Mouse (Mus musculus) heart, postnatal 0 days (tissue): ENCODE measurements around the gene Kdm2b.

Experiments used
- CTCF ChIP-seq: IDR thresholded peaks from 2 replicates; pipeline ENCODE4 v1.5.1; 2016; ENCODE audit warnings: antibody characterized with exemption, control low read depth, low read depth
- EP300 ChIP-seq: IDR thresholded peaks from 2 replicates; pipeline ENCODE4 v1.6.1; 2016; ENCODE audit warnings: antibody characterized with exemption, low read depth

DNA sequence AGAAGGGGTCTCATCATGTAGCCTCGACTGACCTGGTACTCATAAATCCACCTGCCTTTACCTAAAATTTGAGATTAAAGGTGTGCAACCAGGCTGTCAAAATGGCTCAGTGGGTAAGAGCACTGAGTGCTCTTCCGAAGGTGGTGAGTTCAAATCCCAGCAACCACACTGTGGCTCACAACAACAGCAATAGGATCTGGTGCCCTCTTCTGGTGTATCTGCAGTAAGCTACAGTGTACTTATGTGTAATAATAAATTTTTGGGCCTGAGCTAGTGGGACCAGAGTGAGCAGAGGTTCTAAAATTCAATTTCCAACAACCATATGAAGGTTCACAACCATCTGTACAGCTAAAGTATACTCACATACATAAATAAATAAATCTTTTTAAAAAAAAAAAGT lies 81.6 kb downstream of the Kdm2b start:
- TF ChIP-seq CTCF, result peak; percentile 26
- TF ChIP-seq EP300, result no peak
